Mouse (Mus musculus) retina, postnatal 7 days (tissue): ENCODE data around the gene 4930432M17Rik.

Experiments used
- DNase-seq: peaks from one replicate; pipeline ENCODE4 v3.0.0-alpha.2; 2012; ENCODE audit warnings: low read depth, low spot score

4930432M17Rik gene

GRCm38 (mm10) chr3:121672135-121672790 lies 1.7 kb downstream of the 4930432M17Rik start:
- DNase-seq: no peak

- no peak for DNase-seq
These were observed 8.4 kb downstream of the 4930432M17Rik start for GRCm38 (mm10) chr3:121678935-121679334.

- DNase-seq: no peak
These were observed 8.9 kb downstream of the 4930432M17Rik start for GRCm38 (mm10) chr3:121679443-121679842.

- DNase-seq: no peak
These were observed 9.6 kb downstream of the 4930432M17Rik start for GRCm38 (mm10) chr3:121680187-121680586.

- no peak for DNase-seq
These were observed 12.2 kb downstream of the 4930432M17Rik start for GRCm38 (mm10) chr3:121682439-121683411.

- no peak for DNase-seq
These were observed 14.0 kb downstream of the 4930432M17Rik start for GRCm38 (mm10) chr3:121684552-121684951.

GRCm38 (mm10) chr3:121684963-121685362 lies 14.4 kb downstream of the 4930432M17Rik start:
- no peak for DNase-seq

- no peak for DNase-seq
These were observed 15.4 kb downstream of the 4930432M17Rik start for GRCm38 (mm10) chr3:121685985-121686384.

GRCm38 (mm10) chr3:121686408-121686911 lies 15.9 kb downstream of the 4930432M17Rik start:
- DNase-seq: peak; percentile 14

- no peak for DNase-seq
These were observed 17.2 kb downstream of the 4930432M17Rik start for GRCm38 (mm10) chr3:121687741-121688140.

GRCm38 (mm10) chr3:121689029-121689428 lies 18.5 kb downstream of the 4930432M17Rik start:
- no peak for DNase-seq

- no peak for DNase-seq
These were observed 19.1 kb downstream of the 4930432M17Rik start for GRCm38 (mm10) chr3:121689697-121690096.

- no peak for DNase-seq
These were observed 22.6 kb downstream of the 4930432M17Rik start for GRCm38 (mm10) chr3:121693001-121693730.

GRCm38 (mm10) chr3:121693746-121694145 lies 23.2 kb downstream of the 4930432M17Rik start:
- no peak for DNase-seq

GRCm38 (mm10) chr3:121697169-121697568 lies 26.6 kb downstream of the 4930432M17Rik start:
- no peak for DNase-seq

- DNase-seq: no peak
These were observed 28.8 kb downstream of the 4930432M17Rik start for GRCm38 (mm10) chr3:121699401-121699800.

- DNase-seq: no peak
These were observed 29.3 kb downstream of the 4930432M17Rik start for GRCm38 (mm10) chr3:121699849-121700248.

GRCm38 (mm10) chr3:121700364-121700952 lies 29.9 kb downstream of the 4930432M17Rik start:
- no peak for DNase-seq

GRCm38 (mm10) chr3:121703155-121703879 lies 32.8 kb downstream of the 4930432M17Rik start:
- DNase-seq: no peak

- DNase-seq: no peak
These were observed 33.3 kb downstream of the 4930432M17Rik start for GRCm38 (mm10) chr3:121703880-121704243.

- no peak for DNase-seq
These were observed 35.5 kb downstream of the 4930432M17Rik start for GRCm38 (mm10) chr3:121706087-121706486.
